Mouse (Mus musculus) MEL (cell line): Measurements from ENCODE around the gene Acap1. TPM values are rescaled to one million over a fixed set of nuclear protein-coding genes. Genes with fewer than 3 reads are reported as not detected.

Experiments used
- DNase-seq: peaks from one replicate; pipeline ENCODE4 v3.0.0; 2011; ENCODE audit warnings: low read depth, low spot score
- H3K27ac ChIP-seq: 2 replicates; pipeline ENCODE4 v1.5.1; 2012; ENCODE audit warnings: low read depth, mild to moderate bottlenecking, control low read depth, low read length, moderate library complexity; ENCODE audit not compliant: control insufficient read depth
- H3K27me3 ChIP-seq, 2 experiments: fragments of 150-350 bp in 1 of 2; sonication (generic) in 1 of 2; 2 replicates each; pipeline ENCODE4 v1.6.1; 2012; ENCODE audit warnings: low read length in 2 of 2, mild to moderate bottlenecking in 2 of 2, improper control_type of control experiment in 1 of 2, moderate library complexity in 1 of 2; ENCODE audit not compliant: insufficient read depth in 2 of 2, control insufficient read depth in 1 of 2
- H3K36me3 ChIP-seq, 2 experiments: 2 replicates each; pipeline ENCODE4 v1.6.1; 2012 to 2014; ENCODE audit warnings: low read length in 2 of 2, improper control_type of control experiment in 1 of 2, inconsistent platforms in 1 of 2, mild to moderate bottlenecking in 1 of 2; ENCODE audit not compliant: insufficient read depth in 2 of 2, control insufficient read depth in 1 of 2
- H3K4me1 ChIP-seq, 2 experiments: fragments of 150-350 bp in 1 of 2; sonication (generic) in 1 of 2; 2 replicates each; pipeline ENCODE4 v1.6.1; 2012; ENCODE audit warnings: low read length in 2 of 2, improper control_type of control experiment in 1 of 2, mild to moderate bottlenecking in 1 of 2; ENCODE audit not compliant: insufficient read depth in 2 of 2, control insufficient read depth in 1 of 2
- H3K4me3 ChIP-seq, 2 experiments: fragments of 150-350 bp in 1 of 2; sonication (generic) in 1 of 2; 2 replicates each; pipeline ENCODE4 v1.5.1; 2012; ENCODE audit warnings: low read depth in 2 of 2, low read length in 2 of 2, mild to moderate bottlenecking in 2 of 2, moderate library complexity in 2 of 2, control low read depth in 1 of 2, improper control_type of control experiment in 1 of 2; ENCODE audit not compliant: control insufficient read depth in 1 of 2, insufficient read depth in 1 of 2
- H3K79me2 ChIP-seq: 2 replicates; pipeline ENCODE4 v1.6.1; 2012; ENCODE audit warnings: mild to moderate bottlenecking, low read length, moderate library complexity; ENCODE audit not compliant: control insufficient read depth, poor library complexity, insufficient read depth
- H3K9ac ChIP-seq: 2 replicates; pipeline ENCODE4 v1.6.1; 2012; ENCODE audit warnings: low read depth, mild to moderate bottlenecking, control low read depth, low read length, moderate library complexity; ENCODE audit not compliant: control insufficient read depth, poor library complexity, severe bottlenecking
- H3K9me3 ChIP-seq: fragments of 150-350 bp; sonication (generic); replicated peaks from 2 replicates; pipeline ENCODE4 v1.6.1; 2012; ENCODE audit warnings: mild to moderate bottlenecking, low read length, improper control_type of control experiment, moderate library complexity; ENCODE audit not compliant: insufficient read depth
- BHLHE40 ChIP-seq: IDR thresholded peaks from 2 replicates; pipeline ENCODE4 v1.6.1; 2012; ENCODE audit warnings: low read depth, mild to moderate bottlenecking, inconsistent platforms, low read length, improper control_type of control experiment, borderline replicate concordance
- CHD1 ChIP-seq: IDR thresholded peaks from 2 replicates; pipeline ENCODE4 v1.6.1; 2012; ENCODE audit warnings: low read depth, mild to moderate bottlenecking, inconsistent platforms, low read length, improper control_type of control experiment
- CHD2 ChIP-seq: IDR thresholded peaks from 2 replicates; pipeline ENCODE4 v1.6.1; 2011; ENCODE audit warnings: low read length, improper control_type of control experiment
- CTCF ChIP-seq, 3 experiments: IDR thresholded peaks in 2 of 3; conservative IDR thresholded peaks in 1 of 3; 2 replicates each; pipeline ENCODE4 v1.5.1; 2011 to 2012; ENCODE audit warnings: low read length in 3 of 3, low read depth in 2 of 3, mild to moderate bottlenecking in 2 of 3, improper control_type of control experiment in 1 of 3, inconsistent platforms in 1 of 3, mixed read lengths in 1 of 3, moderate library complexity in 1 of 3; ENCODE audit not compliant: control insufficient read depth in 1 of 3, insufficient read depth in 1 of 3, poor library complexity in 1 of 3, severe bottlenecking in 1 of 3
- E2F4 ChIP-seq: IDR thresholded peaks from 2 replicates; pipeline ENCODE4 v1.6.1; 2011; ENCODE audit warnings: low read depth, low read length, improper control_type of control experiment, borderline replicate concordance
- MEF2A ChIP-seq: IDR thresholded peaks from 2 replicates; pipeline ENCODE4 v1.6.1; 2014; ENCODE audit warnings: low read depth, mild to moderate bottlenecking, inconsistent platforms, low read length, improper control_type of control experiment; ENCODE audit not compliant: poor library complexity, insufficient replicate concordance, severe bottlenecking; ENCODE audit errors: extremely low read depth
- MXI1 ChIP-seq: IDR thresholded peaks from 2 replicates; pipeline ENCODE4 v1.6.1; 2011; ENCODE audit warnings: mild to moderate bottlenecking, low read depth, low read length, improper control_type of control experiment
- MYC ChIP-seq: IDR thresholded peaks from 2 replicates; pipeline ENCODE4 v1.6.1; 2011; ENCODE audit warnings: low read depth, mild to moderate bottlenecking, low read length, improper control_type of control experiment, moderate library complexity
- POLR2A ChIP-seq, 2 experiments: IDR thresholded peaks; 2 replicates each; pipeline ENCODE4 v1.6.1; 2011 to 2012; ENCODE audit warnings: low read length in 2 of 2, mild to moderate bottlenecking in 2 of 2, control low read depth in 1 of 2, improper control_type of control experiment in 1 of 2, low read depth in 1 of 2, moderate library complexity in 1 of 2; ENCODE audit not compliant: control insufficient read depth in 1 of 2, insufficient read depth in 1 of 2, poor library complexity in 1 of 2
- POLR2AphosphoS2 ChIP-seq: IDR thresholded peaks from 2 replicates; pipeline ENCODE4 v1.6.1; 2011; ENCODE audit warnings: low read length, improper control_type of control experiment
- POLR2AphosphoS5 ChIP-seq: IDR thresholded peaks from 2 replicates; pipeline ENCODE4 v1.6.1; 2012; ENCODE audit warnings: low read depth, borderline replicate concordance, mild to moderate bottlenecking, inconsistent platforms, low read length, moderate library complexity, mixed read lengths
- RCOR1 ChIP-seq: IDR thresholded peaks from 2 replicates; pipeline ENCODE4 v1.6.1; 2012; ENCODE audit warnings: low read depth, mild to moderate bottlenecking, inconsistent platforms, low read length, improper control_type of control experiment
- SIN3A ChIP-seq: IDR thresholded peaks from 2 replicates; pipeline ENCODE4 v1.6.1; 2012; ENCODE audit warnings: low read length, improper control_type of control experiment, inconsistent platforms
- SMC3 ChIP-seq: IDR thresholded peaks from 2 replicates; pipeline ENCODE4 v1.6.1; 2011; ENCODE audit warnings: low read depth, low read length, improper control_type of control experiment
- TCF12 ChIP-seq: IDR thresholded peaks from 2 replicates; pipeline ENCODE4 v1.6.1; 2014; ENCODE audit warnings: low read depth, mild to moderate bottlenecking, inconsistent platforms, low read length, improper control_type of control experiment, moderate library complexity
- UBTF ChIP-seq: IDR thresholded peaks from 2 replicates; pipeline ENCODE4 v1.6.1; 2012; ENCODE audit warnings: low read depth, mild to moderate bottlenecking, inconsistent platforms, low read length, improper control_type of control experiment, moderate library complexity, borderline replicate concordance; ENCODE audit not compliant: insufficient read depth
- ZMIZ1 ChIP-seq: IDR thresholded peaks from 2 replicates; pipeline ENCODE4 v1.6.1; 2012; ENCODE audit warnings: low read depth, mild to moderate bottlenecking, inconsistent platforms, low read length, improper control_type of control experiment, moderate library complexity
- polyA plus RNA-seq, 2 experiments: library from polyadenylated mRNA; stranded (reverse) in 1 of 2; unstranded in 1 of 2; fragments of >175 nt in 1 of 2; fragments of >200 nt in 1 of 2; gene quantifications; 2 replicates each; pipeline versions ENCODE4 v1.2.1 to v1.2.4; 2012; ENCODE audit warnings: low replicate concordance in 2 of 2, low read depth in 1 of 2; ENCODE audit not compliant: insufficient read length in 2 of 2, insufficient read depth in 1 of 2, missing spikeins in 1 of 2
- total RNA-seq: library from RNA; depleted of rRNA; stranded (reverse); fragments of 300-350 nt; gene quantifications from 2 replicates; pipeline ENCODE4 v1.2.3, GENCODE M21; 2012

The Acap1 gene
- total and polyA plus RNA-seq, 3 experiments: 20.7 to 42.2 TPM; not detected in 1

GRCm38 (mm10) chr11:69919661-69920265, 24.4 kb upstream of the Acap1 start (continued):
- peak; percentile 81 for TF ChIP-seq MXI1
- peak; percentile 82 for TF ChIP-seq SIN3A
- TF ChIP-seq MEF2A: no peak

- H3K27ac ChIP-seq: peak overlapping the region; percentile 15
- peaks cover 60% of the 10 kb centered on the region for H3K79me2 ChIP-seq
- peaks cover 22 to 62% of the 10 kb centered on the region in 2 experiments for H3K36me3 ChIP-seq
- no peak for TF ChIP-seq POLR2AphosphoS5
- TF ChIP-seq MYC: no peak
- TF ChIP-seq POLR2A (IDR thresholded peaks at IDR 0.05; ENCODE audit: control insufficient read depth in 1 of 2, insufficient read depth in 1 of 2, low read depth in 1 of 2, low read length in 2 of 2, poor library complexity in 1 of 2): no peak
- no peak for TF ChIP-seq CTCF (IDR thresholded peaks at IDR 0.05 in 2 of 3, conservative IDR thresholded peaks at IDR 0.05 in 1 of 3; ENCODE audit: control insufficient read depth in 1 of 3, insufficient read depth in 1 of 3, low read depth in 2 of 3, low read length in 3 of 3, poor library complexity in 1 of 3, severe bottlenecking in 1 of 3)
- TF ChIP-seq MEF2A: no peak
- TF ChIP-seq CHD2: no peak
- TF ChIP-seq ZMIZ1: no peak
- no peak for TF ChIP-seq BHLHE40
- no peak for TF ChIP-seq SMC3
- no peak for TF ChIP-seq TCF12
- no peak for TF ChIP-seq E2F4
- no peak for TF ChIP-seq UBTF
- no peak for TF ChIP-seq RCOR1
- no peaks in the 10 kb centered on the region for H3K9me3 ChIP-seq
- peak overlapping the region; percentile 73 to 96 for H3K4me3 ChIP-seq
- DNase-seq: no peak
- H3K4me1 ChIP-seq: peaks cover 13 to 48% of the 10 kb centered on the region in 2 experiments
- H3K27me3 ChIP-seq: no peaks in the 10 kb centered on the region
- peak overlapping the region; percentile 83 for H3K9ac ChIP-seq
Measured at GRCm38 (mm10) chr11:69919053-69919452, 23.7 kb upstream of the Acap1 start.

GRCm38 (mm10) chr11:69918118-69918517, 22.8 kb upstream of the Acap1 start:
- H3K27ac ChIP-seq: peak overlapping the region; percentile 50
- H3K27me3 ChIP-seq: no peaks in the 10 kb centered on the region
- H3K9ac ChIP-seq: peak overlapping the region; percentile 83
- H3K36me3 ChIP-seq: peaks cover 22 to 57% of the 10 kb centered on the region in 2 experiments
- peak overlapping the region in 1 of 2 experiments; percentile 73; a peak in 2 of 4 replicates for H3K4me3 ChIP-seq
- H3K4me1 ChIP-seq: peaks cover 10 to 52% of the 10 kb centered on the region in 2 experiments
- TF ChIP-seq SIN3A: peak; percentile 46; the same call in 1 of the 2 replicates
- no peak for TF ChIP-seq MYC
- peak; percentile 40; the same call in 1 of the 2 replicates for TF ChIP-seq POLR2AphosphoS2
- 0 out of 2 replicates have a peak, but pooled peaks have one; percentile 84 for TF ChIP-seq CHD1
- H3K79me2 ChIP-seq: peaks cover 61% of the 10 kb centered on the region
- H3K9me3 ChIP-seq: no peaks in the 10 kb centered on the region
- no peak for DNase-seq
